Mouse (Mus musculus): ENCODE results near the gene Dupd1.
A peak's percentile ranks its signal among the peaks of the same experiment; 100 is the strongest.

Gene Dupd1

DNA sequence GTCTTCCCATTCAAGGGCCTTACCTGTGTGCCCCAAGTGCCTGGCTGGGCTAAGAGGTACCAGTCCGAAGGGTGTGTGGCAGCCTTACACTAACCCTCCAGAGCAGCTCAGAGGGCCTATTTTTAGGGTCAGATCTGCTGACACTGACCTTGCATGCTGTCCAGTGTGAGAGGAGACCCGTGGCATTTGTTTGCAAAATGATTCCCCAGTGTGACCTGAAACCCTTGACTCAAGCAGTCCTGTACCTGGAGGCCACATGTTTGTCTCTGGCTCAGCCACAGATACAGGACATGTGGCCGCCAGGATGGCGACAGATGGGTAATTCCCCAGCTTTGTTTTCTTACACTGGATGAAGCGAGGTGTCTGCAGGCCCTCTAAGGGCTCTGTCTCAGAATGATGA, at the start of gene Dupd1:
Gene Dupd1 (minus strand): TSS at position 91 of the 400 bp plus-strand sequence.
- DNase-seq (ENCODE audit: low read depth), result no peak

DNA sequence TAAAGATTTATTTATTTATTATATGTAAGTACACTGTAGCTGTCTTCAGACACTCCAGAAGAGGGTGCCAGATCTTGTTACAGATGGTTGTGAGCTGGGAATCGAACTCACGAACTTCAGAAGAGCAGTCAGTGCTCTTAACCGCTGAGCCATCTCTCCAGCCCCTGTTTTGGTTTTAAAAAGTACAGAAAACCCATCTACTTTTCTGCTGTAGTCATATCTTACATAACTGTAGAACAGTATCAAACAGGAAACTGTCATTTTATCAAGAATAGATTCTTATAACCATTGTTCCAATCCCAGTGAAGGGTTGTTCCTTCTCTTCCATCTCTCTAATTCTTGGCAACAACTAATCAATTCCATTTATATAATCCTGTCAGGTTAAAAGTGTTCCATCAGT, 49.4 kb upstream of the Dupd1 start:
- DNase-seq (ENCODE audit: low read depth), result no peak

DNA sequence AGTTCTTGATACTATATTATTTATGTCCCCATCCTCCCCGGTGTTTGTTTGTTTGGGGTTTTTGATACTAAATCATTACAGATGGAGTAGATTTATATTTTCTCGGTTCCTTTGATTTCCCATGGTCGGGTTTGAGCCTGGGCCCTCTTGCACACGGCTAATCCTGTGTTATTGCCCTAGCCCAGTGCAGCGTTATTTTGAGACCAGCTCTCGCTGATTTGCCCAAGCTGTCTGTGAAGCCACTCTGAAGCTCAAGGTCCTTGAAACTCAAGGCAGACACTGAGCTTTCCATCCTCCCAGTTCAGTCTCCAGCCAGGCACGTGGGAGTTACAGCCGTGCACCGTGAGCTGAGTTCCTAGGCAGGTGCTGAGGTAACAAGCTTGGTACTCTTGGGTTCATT, 47.2 kb upstream of the Dupd1 start:
- no peak for DNase-seq (ENCODE audit: low read depth)

DNA sequence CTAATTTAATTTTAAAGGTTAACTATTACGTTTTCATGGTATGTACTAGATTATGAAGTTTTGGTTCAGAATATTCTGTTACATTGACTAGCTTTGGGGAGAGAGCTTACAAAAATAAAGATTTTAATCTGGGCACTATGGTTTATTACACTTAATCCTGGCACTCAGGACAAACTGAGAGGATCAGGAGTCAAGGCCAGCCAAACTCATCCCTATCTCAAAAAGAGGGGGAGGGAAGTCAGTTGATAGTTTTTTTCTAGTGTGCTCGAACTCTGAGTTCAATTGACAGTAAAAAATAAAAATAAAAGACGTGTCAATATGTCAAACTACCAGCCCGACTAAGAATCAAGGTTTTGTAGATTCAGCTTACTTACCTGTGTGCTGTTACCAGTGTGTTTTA, 39.0 kb upstream of the Dupd1 start:
- no peak for DNase-seq (ENCODE audit: low read depth)

GRCm38 (mm10) chr14:21752411-21752810, 38.0 kb upstream of the Dupd1 start:
- no peak for DNase-seq (ENCODE audit: low read depth)

DNA sequence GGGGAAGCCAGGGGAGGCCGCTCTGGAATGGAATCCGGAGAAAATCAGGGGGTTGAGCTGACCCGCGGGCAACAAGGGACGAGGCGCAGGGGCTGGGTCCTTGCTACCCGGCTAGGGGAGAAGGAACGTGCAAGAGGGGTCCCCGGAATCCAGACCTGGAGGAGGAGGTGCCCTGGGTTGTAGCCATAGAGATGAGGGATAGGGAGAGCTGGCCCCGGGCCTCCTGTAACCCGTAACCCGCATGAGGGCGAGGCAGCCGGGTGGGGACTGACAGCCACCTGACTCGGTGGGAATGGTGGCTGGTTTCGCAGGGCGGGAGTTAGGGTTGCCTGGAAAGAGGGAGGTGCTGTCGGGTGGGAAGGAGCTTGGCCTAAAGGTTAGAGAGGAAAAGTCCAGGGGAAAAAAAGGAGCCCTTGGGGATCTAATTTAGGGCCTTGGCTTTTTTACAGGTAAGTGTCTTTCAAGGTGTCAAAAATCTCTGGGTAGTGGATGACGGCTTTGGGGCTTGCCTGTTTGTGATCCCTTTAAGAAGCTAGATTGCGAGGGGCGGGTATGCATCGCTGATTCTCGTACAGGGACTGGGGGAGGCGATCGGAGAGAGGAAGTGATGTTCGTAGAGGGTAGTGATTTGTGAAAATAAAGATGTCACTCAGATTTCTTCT, 36.6 kb upstream of the Dupd1 start, which contains the start of gene Dusp13:
Gene Dusp13 (minus strand): TSS at position 301 of the 662 bp plus-strand sequence.
- DNase-seq (ENCODE audit: low read depth), result peak; percentile 79

- peak; percentile 90 for DNase-seq (ENCODE audit: low read depth)
Measured at GRCm38 (mm10) chr14:21750008-21750880, 35.9 kb upstream of the Dupd1 start, which contains the start of gene Samd8. Samd8 (plus strand) TSS chr14:21750531.

- peak; percentile 57 for DNase-seq (ENCODE audit: low read depth)
Measured at GRCm38 (mm10) chr14:21748142-21748870, 33.9 kb upstream of the Dupd1 start.

- peak; percentile 64 for DNase-seq (ENCODE audit: low read depth)
Measured at GRCm38 (mm10) chr14:21747436-21748141, 33.2 kb upstream of the Dupd1 start.

GRCm38 (mm10) chr14:21746846-21747245, 32.5 kb upstream of the Dupd1 start:
- DNase-seq (ENCODE audit: low read depth), result no peak

GRCm38 (mm10) chr14:21746251-21746650, 31.9 kb upstream of the Dupd1 start:
- DNase-seq (ENCODE audit: low read depth), result no peak

- DNase-seq (ENCODE audit: low read depth), result peak; percentile 86
Measured at GRCm38 (mm10) chr14:21745149-21745548, 30.8 kb upstream of the Dupd1 start.

DNA sequence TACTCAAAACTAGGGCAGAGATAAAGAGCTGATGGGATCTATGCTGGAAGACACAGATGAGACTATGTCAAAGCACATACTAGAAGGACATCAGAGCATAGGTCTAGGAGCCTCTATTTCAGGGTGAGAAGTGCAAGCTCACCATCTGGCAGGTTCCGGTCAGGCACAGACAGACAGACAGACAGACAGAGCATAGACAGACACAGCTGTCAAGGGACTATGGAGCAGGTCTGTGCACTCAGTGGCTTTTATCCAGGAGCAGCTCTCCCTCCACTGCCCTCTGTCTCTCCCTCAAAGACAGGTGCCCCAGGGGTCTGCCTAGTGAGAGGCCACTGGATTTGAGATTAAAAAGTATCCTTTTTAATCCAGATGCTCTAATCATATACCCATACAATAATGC, 29.8 kb upstream of the Dupd1 start:
- DNase-seq (ENCODE audit: low read depth), result no peak

GRCm38 (mm10) chr14:21742441-21742840, 28.1 kb upstream of the Dupd1 start:
- DNase-seq (ENCODE audit: low read depth), result no peak

GRCm38 (mm10) chr14:21741786-21742185, 27.4 kb upstream of the Dupd1 start:
- peak; percentile 66 for DNase-seq (ENCODE audit: low read depth)

- DNase-seq (ENCODE audit: low read depth), result no peak
Measured at GRCm38 (mm10) chr14:21741314-21741713, 26.9 kb upstream of the Dupd1 start.

- no peak for DNase-seq (ENCODE audit: low read depth)
Measured at GRCm38 (mm10) chr14:21740345-21740744, 26.0 kb upstream of the Dupd1 start.

- no peak for DNase-seq (ENCODE audit: low read depth)
Measured at GRCm38 (mm10) chr14:21733131-21733905, 18.9 kb upstream of the Dupd1 start.

- DNase-seq (ENCODE audit: low read depth), result no peak
Measured at GRCm38 (mm10) chr14:21729936-21730335, 15.6 kb upstream of the Dupd1 start.

- no peak for DNase-seq (ENCODE audit: low read depth)
Measured at GRCm38 (mm10) chr14:21729031-21729732, 14.8 kb upstream of the Dupd1 start.

Measured in 416B (cell line).